Mouse (Mus musculus) layer of hippocampus, adult 18-20 months (tissue): ENCODE results near the gene Mymx. TPM values are rescaled to one million over a fixed set of nuclear protein-coding genes. Genes with fewer than 3 reads are reported as not detected.

Experiments used
- DNase-seq, 2 experiments: peaks; one replicate each; pipeline ENCODE4 v3.0.0; 2022; ENCODE audit warnings: low spot score in 2 of 2
- total RNA-seq, 2 experiments: library from RNA; stranded (reverse); gene quantifications; 2 replicates each; pipeline ENCODE4 v1.2.3; 2021

Gene Mymx
- total RNA-seq, 2 experiments from 2014 or later, result not detected

DNA sequence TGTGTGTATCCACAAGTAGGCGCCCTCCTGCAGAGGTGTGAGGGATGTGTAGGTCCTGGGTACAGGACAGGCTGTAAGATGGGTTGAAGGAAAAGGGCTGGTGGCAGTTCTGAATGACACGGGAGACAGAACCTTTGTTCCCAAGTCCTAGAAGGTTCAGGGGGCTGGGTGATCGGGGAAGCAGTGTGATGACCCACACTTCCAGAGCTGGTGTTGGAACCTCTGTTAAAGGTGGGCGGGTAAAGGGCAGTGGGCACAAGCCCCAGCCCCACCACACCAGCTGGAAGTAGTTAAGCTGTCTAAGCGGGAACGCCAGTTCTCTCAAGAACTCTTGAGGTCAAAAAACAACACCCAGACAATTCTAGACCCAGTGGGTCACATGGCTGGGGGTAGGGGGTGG is 11.5 kb downstream of the Mymx start:
- no peak for DNase-seq

DNA sequence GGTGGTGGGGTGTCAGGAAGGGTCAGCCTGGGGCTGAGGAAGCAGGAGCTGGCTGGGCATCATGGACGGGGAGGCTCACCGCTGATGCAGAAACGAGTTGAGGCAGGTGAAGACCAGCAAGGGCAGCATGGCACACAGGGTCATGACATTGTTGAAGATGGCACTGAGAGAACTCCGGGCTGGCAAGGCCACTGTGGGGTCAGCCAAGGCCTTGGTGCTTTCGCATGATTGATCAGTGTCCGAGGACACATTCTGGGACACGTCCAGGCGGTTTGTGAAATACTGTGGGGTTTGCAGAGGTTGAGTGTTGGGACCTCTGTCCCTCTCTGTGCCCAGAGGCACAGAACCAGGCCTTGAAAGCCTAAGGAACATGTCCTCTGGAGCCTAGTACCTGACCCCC is 12.1 kb downstream of the Mymx start:
- DNase-seq, result no peak

DNA sequence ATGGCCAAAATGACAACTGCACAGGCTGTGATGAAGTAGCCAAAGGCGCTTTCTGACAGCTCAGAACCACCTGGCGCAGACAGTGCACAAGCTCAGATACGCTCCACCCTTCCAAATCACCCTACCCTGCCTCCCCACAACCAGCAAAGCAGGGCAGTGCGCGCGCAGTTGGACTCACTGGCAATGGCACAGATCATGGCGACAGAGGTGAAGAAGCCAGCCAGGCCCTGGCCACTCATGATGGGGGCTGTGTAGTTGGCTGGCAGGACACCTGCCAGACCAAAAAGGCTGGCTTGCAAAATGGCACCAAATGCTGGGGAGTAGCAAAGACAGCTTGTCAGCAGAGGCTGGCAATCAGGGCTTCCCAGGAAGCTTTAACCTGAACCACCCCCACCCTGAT is 12.7 kb downstream of the Mymx start:
- DNase-seq, result no peak

DNA sequence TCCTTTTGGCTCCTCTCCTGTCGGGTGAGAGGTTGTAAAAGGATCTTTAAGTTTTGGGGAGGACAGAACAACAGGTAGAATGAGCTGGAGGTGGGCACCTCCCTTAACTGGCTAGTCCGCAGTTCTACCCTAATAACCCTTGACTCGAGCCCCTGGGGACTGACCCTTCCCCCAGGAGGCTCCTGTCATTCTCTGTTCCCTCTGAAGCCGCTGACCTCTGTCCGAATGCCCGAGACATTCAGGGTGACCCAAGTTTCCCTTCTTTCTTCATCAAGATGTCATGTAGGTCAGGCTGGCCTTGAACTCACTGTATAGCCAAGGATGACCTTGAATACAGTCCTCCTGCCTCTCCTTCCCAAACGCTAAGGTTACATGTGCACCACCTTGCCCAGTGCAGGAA is 13.5 kb downstream of the Mymx start:
- DNase-seq, result no peak

DNA sequence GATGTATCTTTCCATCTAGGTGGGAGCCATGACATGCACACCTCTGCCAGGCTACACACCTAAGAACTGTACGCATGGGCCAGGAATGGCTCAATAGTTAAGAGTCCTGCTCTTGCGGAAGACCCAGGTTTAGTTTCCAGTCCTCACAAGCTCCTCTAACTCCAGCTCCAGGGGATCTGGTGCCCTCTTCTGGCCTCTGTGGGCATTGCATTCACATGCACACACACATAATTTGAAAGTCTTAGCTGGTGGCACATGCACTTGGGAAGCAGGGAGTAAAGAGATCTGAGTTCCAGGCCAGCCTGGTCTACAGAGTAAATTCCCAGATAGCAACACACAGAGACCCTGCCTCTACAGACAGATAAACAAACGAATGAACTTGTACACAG is 15.5 kb downstream of the Mymx start:
- DNase-seq, result no peak

DNA sequence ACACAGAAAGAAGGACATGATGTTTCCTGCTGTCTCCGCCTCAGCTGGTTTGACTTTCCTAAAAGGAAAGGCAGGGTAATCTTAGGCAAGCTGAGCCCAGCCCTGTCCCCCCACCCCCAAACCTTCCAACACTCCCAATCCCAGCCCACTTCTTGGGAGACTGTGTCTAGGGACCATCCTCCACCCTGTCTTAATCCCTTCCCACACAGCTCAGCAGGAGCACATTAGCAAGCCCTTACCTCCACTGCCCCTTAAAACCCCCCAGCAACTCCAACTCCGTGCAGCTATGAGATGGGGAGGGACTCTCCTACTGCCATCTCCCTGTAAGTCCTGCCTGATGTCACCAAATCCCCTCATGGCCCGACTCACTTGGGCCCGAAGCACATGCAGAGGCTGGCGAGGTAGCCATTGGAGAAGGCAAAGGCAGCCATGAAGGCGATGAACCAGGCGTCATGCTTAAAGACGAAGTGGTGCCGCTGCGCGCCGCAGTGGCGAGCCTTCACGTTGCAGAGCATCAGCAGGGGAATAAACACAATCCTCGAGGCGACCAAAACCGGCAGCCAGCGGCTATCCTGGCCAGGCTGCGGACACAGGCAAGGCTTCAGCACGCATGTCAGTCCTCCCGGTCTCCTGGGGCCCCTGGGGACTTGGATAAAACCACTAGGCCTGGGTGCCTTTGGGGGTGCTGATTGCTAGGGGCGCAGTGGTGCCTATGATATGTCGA is 16.0 kb downstream of the Mymx start:
- DNase-seq, result no peak

DNA sequence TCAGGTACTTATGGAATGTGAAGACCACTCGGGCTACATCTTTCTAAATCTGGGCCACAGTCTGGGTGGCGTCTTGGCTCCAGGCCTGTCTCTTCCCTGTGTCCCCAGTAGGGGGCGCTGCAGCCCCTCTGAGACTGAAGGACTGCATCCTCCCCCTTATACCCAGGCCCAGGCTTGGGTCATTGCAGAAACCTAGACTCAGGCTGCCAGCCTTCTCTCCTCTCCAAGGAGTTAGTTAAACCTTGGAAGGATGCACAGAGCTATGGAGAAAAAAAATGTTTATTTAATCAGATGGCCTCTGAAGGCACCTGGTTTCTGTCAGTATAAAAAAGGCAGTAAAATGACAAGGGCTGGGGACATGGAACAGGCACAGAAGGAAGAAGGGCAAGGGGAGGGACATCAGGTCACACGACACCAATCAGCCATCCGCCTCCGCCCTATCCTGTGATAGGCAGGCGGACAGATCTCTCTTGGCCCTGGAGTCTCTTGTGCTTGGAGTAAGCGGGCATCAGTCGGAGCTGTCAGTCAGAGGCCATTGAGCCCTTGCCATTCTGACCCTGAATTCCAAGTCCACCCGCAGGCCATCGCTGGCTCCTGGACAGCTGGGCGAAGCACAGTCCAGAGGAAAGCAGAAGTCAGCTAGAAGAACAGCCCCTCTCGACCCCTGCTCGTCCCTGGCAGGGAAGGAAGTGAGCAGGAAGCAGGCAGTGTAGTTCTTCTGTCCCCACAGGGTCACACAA is 16.8 kb downstream of the Mymx start:
- DNase-seq, result peak in 1 of 2 experiments; percentile 79

DNA sequence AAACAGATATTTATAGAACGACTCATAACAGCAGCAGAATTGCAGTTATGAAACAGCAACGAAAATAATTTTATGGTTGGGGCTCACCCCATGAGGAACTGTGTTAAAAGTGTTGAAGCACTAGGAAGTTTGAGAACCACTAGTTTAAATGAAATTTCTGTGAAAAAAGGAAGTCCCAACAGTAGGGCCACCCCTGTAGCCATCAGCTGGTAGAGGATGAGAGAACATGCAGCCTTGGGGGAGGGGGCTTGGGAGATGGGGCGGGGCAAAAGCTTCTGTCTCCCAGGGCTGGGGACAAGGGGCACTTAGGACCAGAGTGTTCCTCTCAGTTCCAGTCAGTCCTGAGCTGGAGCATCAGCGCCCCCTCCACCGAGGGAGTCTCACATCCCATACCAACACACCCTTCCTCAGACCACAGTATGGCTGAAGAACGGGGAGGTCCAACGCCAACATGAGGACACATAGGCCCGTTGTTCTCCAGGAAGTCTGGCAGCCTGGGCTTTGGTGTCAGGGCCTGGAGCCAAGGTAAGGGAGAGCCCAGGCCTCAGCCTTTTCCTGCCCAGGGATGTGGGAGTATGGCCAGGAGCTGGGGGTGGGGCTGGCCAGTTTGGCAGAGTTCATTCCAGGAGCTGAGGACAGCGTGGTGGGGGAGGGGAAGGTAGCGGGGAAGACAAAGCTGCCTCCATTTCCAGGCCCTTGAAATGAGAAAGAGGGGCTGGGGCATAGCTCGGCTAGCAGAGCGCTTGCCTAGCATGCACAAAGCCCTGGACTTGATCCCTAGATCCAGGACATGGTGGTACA is 17.6 kb downstream of the Mymx start:
- peak in 1 of 2 experiments; percentile 72 for DNase-seq

DNA sequence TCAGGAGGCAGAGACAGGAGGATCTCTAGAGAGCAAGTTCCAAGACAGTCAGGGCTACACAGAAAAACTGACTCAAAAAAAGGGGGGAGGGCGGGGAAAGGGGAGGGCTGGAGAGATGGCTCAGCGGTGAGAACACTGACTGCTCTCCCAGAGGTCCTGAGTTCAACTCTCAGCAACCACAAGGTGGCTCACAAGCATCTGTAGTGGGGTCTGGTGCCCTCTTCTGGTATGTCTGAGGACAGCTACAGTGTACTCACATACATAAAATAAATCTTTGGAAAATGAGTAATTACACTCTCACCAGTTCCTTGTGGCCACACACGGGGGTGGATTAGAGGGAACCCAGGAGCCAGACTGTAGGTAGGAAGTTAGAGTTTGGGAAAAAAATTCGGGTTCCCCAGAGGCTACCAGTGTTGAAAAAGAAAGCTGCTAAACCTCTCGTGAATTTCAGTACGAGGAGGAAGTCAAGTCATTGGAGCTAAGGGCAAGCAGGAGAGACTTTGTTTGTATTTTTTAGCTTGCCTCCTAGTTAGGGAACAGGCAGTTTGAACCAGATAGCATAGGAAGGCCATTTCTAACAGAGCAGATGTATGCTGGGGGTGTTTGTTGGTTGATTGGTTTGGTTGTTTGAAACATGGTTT is 19.1 kb downstream of the Mymx start:
- no peak for DNase-seq

DNA sequence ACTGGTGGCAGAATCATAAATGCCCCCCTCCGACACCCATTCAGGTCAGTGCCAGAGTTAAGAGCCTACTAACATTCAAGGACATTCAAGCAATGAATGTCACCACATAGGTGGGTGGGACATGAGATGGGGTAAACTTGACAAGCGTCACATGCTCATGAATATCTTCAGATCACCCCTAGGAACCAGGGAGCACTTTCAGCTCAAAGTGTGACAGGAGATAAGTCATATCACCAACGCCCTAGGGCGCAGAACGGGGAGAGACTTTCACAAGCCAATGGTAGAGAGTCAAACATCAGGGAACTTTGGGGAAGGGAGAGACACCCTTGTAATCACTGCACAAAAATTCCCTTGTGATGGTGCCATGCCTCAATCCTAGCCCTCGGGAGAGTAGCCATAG is 19.7 kb downstream of the Mymx start:
- no peak for DNase-seq

DNA sequence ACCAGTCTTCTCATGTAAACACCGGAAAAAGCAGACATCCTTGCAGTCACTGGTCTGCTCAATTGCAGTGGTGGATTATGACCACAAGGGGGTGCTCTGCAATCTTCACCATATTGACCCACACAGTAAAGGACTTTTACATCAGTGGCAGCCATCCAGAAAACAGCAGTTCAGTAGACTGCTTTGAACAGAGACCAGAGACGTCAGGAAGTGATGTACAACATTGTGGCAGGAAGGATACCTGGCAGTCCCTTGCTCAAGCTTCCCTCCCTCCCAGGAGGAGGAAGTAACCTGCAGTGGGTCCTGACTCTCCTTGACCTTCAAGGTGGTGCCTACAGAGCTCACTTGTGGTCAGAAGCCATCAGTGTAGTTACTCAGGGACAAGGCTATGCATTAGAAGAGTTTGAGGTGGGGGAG is 20.3 kb downstream of the Mymx start:
- DNase-seq, result peak in 1 of 2 experiments; percentile 73

DNA sequence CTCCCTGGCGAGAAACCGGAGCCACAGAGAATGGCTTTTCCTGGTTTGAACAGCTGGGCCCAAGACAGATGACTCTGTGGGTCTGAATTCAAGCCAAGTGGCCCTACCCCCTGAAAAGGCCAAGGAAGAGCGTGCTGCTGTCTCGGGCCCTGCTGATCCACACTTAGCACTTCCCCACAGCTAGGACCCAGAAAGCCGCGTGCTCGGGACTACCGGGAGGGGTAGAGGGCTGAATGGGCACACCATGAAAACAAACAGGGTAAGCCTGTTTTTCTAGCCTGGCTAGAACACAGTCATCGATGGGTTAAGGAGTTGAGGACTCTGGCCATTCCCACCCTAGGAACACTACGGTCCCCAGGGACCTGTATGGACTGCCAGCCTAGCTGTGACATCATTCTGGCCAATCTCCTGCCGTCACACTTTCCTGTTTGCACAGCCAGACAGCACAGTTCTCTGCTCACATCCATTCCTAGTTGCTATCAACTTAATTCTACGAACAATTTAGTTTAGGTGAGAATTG is 20.9 kb downstream of the Mymx start:
- no peak for DNase-seq

DNA sequence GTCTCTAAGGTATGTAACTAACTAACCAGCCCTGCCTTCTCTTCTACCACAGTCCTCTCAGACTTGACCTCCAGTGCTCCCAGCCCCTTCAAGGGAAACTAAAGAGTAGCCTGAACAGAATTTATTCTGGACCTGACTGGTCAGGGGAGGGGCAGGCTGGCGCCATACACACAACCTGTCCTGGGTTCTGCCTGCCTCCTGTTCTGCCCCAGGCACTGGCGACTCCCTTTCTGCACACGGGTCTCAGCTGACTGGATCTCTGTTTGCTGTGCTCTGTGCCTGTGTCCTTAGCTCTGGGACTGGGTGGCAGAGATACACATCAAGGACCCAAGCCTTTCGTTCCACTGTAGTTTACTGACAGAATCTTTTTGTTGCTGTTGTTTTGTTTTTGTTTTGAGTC is 22.3 kb downstream of the Mymx start:
- no peak for DNase-seq

DNA sequence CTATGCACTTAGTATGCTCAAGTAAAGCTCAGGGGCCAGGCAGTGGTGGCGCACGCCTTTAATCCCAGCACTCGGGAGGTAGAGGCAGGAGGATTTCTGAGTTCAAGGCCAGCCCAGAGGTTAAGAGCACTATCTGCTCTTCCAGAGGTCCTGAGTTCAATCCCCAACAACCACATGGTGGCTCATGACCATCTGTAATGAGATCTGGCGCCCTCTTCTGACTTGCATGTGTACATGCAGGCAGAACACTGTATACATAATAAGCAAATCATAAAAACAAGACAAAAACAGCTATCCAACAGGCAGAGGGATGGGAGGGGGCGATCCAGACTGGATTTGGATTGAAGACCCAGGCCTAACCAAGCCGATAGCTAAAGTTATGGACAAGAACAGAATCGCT is 23.1 kb downstream of the Mymx start:
- DNase-seq, result no peak

DNA sequence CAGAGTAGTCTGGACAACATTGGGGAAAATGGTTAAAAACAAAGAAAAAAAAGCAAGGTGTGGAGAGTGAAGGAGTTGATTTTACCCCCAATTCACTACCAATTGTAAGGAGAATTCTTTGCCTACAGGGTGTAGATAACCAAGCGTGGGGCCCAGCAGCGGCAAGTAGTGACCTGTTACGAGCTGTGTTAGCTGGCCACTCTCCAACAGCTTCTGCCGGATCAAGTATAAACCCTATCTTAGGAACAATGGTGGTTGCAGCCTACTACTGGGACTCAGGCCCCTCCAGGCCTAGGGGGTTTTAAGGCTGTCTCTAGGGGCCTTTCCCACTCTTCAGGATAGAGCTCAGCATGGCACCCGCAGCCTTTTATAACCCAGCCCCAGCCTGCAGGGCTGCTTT is 23.7 kb downstream of the Mymx start:
- no peak for DNase-seq

DNA sequence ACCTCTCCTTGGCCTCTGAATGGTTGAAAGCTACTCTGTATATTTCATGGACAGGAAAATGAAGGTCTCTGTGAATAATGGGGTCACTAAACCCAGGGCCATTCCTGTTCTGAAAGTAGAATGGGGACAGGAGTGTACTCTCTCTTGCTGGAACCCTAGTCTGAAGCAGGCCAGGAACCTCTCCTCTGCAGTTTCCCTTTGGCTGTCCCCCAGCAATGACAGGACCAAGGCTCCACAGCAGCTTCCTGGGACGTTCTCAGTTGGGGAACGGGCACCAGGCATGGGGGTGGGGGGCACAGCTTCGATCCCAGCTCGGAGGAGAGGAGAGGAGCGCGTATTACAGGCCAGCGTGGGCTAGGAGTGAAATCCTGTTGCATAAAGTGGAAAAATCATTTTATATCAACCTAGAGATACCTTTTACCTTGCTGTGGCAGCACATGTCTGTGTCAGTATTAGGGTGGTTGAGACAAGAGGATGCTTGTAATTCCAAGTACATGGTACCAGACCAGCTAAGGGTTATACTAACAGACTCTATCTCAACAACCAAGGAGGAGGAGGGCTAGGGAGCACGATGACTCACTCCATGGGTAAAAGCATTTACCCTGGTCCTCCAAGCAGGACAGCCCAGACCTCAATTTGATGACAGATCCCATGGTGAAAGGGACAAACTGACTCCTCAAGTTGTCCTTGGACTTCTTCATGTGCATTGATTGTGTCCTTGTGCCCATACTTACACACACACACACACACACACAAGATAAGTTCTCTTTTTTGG is 26.6 kb downstream of the Mymx start:
- no peak for DNase-seq

DNA sequence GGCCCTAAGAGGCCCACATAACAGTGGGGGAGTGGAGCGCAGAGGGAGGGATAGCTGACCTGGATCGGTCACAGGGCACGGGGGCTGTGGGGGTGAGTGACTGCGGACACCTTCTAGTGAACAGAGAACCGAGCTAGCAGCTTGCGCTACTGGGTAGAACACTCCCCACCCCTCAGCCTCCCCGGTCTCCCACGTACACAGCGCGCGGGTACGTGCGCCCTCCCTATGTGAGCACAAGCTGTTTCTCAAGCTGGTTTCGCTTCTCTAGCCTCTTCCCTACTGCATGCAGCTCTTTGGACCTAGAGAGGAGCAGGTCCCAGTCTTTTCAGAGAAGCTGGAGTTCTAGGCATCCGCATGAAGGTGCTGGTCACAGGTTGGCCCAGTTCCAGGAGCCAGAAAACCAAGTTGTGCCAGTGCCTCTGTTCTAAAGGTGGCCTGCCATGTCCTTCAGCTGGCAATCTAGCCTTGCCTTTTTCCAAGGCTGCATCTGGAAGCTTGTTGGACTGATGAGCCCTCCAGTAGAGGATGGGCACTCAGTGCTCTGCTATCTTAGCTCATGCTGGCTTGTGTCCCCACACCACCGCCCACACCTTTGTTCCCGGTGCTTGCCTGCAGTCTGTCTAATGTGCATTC is 27.7 kb downstream of the Mymx start:
- DNase-seq, result peak; percentile 86 to 92

DNA sequence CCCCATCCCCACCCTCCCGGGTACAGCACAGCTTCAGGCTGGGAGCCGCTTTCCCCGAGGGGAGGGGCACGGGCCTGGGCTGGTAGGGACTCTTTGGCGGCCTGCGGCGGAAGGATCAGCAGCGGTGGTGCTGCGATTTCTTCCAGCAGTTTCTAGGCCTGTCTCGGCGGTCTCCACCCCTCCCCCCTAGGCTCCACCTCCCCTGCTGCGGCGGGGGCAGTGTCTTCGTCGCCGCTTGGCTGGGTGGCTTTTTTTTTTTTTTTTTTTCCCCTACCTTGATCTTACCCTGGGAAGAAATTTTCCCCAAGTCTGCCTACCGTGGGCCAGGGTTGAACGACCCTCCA is 28.1 kb downstream of the Mymx start:
- peak; percentile 93 to 98 for DNase-seq

DNA sequence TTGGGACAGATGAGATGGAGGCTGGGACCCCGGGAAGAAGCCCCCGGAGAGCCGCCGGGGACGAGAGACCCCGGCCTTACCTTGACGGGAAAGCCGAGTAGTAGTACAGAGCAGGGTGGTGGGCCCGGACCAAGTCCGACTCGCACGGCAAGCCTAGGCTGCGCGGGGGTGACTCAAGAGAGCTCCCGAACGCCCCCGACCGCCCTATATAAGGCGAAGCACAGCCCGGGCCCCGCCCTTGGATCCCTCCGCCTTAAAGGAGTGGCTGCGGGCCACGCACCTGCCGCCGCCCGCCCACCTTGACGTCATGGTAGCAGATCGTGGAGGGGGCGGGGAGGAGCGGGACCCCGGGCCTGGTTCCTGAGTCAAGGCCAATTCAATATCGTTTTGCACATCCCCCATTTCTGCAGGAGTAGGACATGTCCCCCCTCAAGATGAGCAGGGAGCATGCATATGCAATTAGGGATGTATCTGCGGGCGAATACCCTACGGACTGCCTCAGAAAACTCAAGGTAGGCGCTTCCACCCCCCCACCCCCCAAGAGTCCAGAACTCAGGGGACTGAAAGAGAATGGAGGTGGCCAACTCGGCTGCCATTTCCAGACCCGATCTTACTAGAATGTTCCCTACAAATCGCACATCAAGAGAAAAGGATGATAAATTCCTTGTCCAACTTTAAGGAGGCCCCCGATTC is 28.7 kb downstream of the Mymx start, which contains the start of gene Hsp90ab1:
Gene Hsp90ab1, minus strand, starts transcription at position 185 of the 693 bp plus-strand sequence.
- peak; percentile 98 to 99 for DNase-seq
